Mouse (Mus musculus) embryonic facial prominence, embryonic 10.5 days (tissue): Measurements from ENCODE around the gene Zfr. TPM values are rescaled to one million over a fixed set of nuclear protein-coding genes. Genes with fewer than 3 reads are reported as not detected.
"Not testable (repeated sequence)": the region's sequence is repeated elsewhere in the genome, so short reads cannot be mapped to it uniquely, and the experiment has no call there.

Experiments used
- DNase-seq: peaks from one replicate; pipeline ENCODE4 v3.0.0-alpha.2; 2017; ENCODE audit warnings: low spot score
- H3K27ac ChIP-seq: fragments of 300-500 bp; sonication (generic); replicated peaks from 2 replicates; pipeline ENCODE4 v1.5.1; 2016; ENCODE audit warnings: mild to moderate bottlenecking
- H3K27me3 ChIP-seq: fragments of 300-500 bp; sonication (generic); replicated peaks from 2 replicates; pipeline ENCODE4 v1.6.1; 2016; ENCODE audit warnings: low read depth, mild to moderate bottlenecking; ENCODE audit not compliant: poor library complexity, severe bottlenecking
- H3K36me3 ChIP-seq: fragments of 300-500 bp; sonication (generic); replicated peaks from 2 replicates; pipeline ENCODE4 v1.6.1; 2016; ENCODE audit warnings: mild to moderate bottlenecking, moderate library complexity
- H3K4me1 ChIP-seq: fragments of 300-500 bp; sonication (generic); 2 replicates; pipeline ENCODE4 v1.6.1; 2016
- H3K4me3 ChIP-seq: fragments of 300-500 bp; sonication (generic); 2 replicates; pipeline ENCODE4 v1.5.1; 2016; ENCODE audit warnings: mild to moderate bottlenecking, moderate library complexity
- H3K9me3 ChIP-seq: fragments of 300-500 bp; sonication (generic); 2 replicates; pipeline ENCODE4 v1.6.1; 2016; ENCODE audit warnings: mild to moderate bottlenecking
- WGBS: fragments of 180-500 bp; shearing (Covaris S2); methylation state at CpG from one replicate; pipeline ENCODE4 v1.1.7; 2016; 5-methylcytosine and 5-hydroxymethylcytosine counted together
- polyA plus RNA-seq: library from polyadenylated mRNA; unstranded; fragments of >200 nt; fragmentation: Nextera tagmentation; extraction: Ambion mirVana; gene quantifications from 2 replicates; pipeline ENCODE4 v1.2.1, GENCODE M21; 2016

Zfr gene
- polyA plus RNA-seq, 1 experiment from 2014 or later = 144 TPM

- H3K4me3 ChIP-seq = no peak overlapping the region
- WGBS = 95% methylated on average over 5 of the region's 5 CpGs
- H3K27me3 ChIP-seq = no peaks in the 10 kb centered on the region
- DNase-seq = no peak
- no peak overlapping the region for H3K27ac ChIP-seq
- no peaks in the 10 kb centered on the region for H3K9me3 ChIP-seq
- peaks cover 15% of the 10 kb centered on the region for H3K4me1 ChIP-seq
- H3K36me3 ChIP-seq = no peaks in the 10 kb centered on the region
Measured at GRCm38 (mm10) chr15:12215415-12215718, 97.7 kb downstream of the Zfr start.

- Histone ChIP-seq H3K4me1 (peaks cover 17% of the 10 kb centered on the region), H3K4me3 (no peak overlapping the region), H3K27me3 (no peaks in the 10 kb centered on the region), H3K27ac (no peak overlapping the region), H3K9me3 (no peaks in the 10 kb centered on the region), H3K36me3 (no peaks in the 10 kb centered on the region)
- DNase-seq = no peak
- WGBS = 96% methylated on average over 8 of the region's 8 CpGs
Measured at GRCm38 (mm10) chr15:12216119-12216518, 98.5 kb downstream of the Zfr start.

GRCm38 (mm10) chr15:12216798-12217197, 99.2 kb downstream of the Zfr start:
- H3K27me3 ChIP-seq = no peaks in the 10 kb centered on the region
- no peaks in the 10 kb centered on the region for H3K9me3 ChIP-seq
- no peak overlapping the region for H3K4me3 ChIP-seq
- DNase-seq = no peak
- H3K27ac ChIP-seq = no peak overlapping the region
- no peaks in the 10 kb centered on the region for H3K36me3 ChIP-seq
- 85% methylated on average over 13 of the region's 13 CpGs for WGBS
- peaks cover 24% of the 10 kb centered on the region for H3K4me1 ChIP-seq

GRCm38 (mm10) chr15:12217332-12217731, 99.7 kb downstream of the Zfr start:
- WGBS = 87% methylated on average over 3 of the region's 3 CpGs
- H3K4me3 ChIP-seq, H3K27ac ChIP-seq, H3K27me3 ChIP-seq, DNase-seq, H3K36me3 ChIP-seq, H3K9me3 ChIP-seq: not testable (repeated sequence)
- peaks cover 30% of the 10 kb centered on the region for H3K4me1 ChIP-seq

GRCm38 (mm10) chr15:12217849-12218248, 100.2 kb downstream of the Zfr start:
- Histone ChIP-seq H3K36me3 (no peaks in the 10 kb centered on the region), H3K27ac (no peak overlapping the region), H3K9me3 (no peaks in the 10 kb centered on the region), H3K4me1 (peaks cover 35% of the 10 kb centered on the region), H3K27me3 (no peaks in the 10 kb centered on the region), H3K4me3 (no peak overlapping the region)
- 44% methylated on average over 5 of the region's 5 CpGs for WGBS
- no peak for DNase-seq

GRCm38 (mm10) chr15:12218583-12219382, 101.2 kb downstream of the Zfr start:
- peaks cover 37% of the 10 kb centered on the region for H3K4me1 ChIP-seq
- H3K4me3 ChIP-seq = no peak overlapping the region
- H3K27ac ChIP-seq = no peak overlapping the region
- no peaks in the 10 kb centered on the region for H3K27me3 ChIP-seq
- DNase-seq = no peak
- WGBS = 92% methylated on average over 11 of the region's 11 CpGs
- H3K36me3 ChIP-seq = no peaks in the 10 kb centered on the region
- no peaks in the 10 kb centered on the region for H3K9me3 ChIP-seq

- no peaks in the 10 kb centered on the region for H3K36me3 ChIP-seq
- H3K9me3 ChIP-seq = no peaks in the 10 kb centered on the region
- no peak overlapping the region for H3K27ac ChIP-seq
- peaks cover 34% of the 10 kb centered on the region for H3K4me1 ChIP-seq
- no peak overlapping the region for H3K4me3 ChIP-seq
- WGBS = 85% methylated on average over 13 of the region's 13 CpGs
- H3K27me3 ChIP-seq = no peaks in the 10 kb centered on the region
- no peak for DNase-seq
Measured at GRCm38 (mm10) chr15:12221131-12221530, 103.5 kb downstream of the Zfr start.

GRCm38 (mm10) chr15:12222564-12223302, 105.1 kb downstream of the Zfr start:
- H3K9me3 ChIP-seq = no peaks in the 10 kb centered on the region
- no peak for DNase-seq
- 0 out of 2 replicates have a peak overlapping the region, but pooled peaks have one; percentile 44 for H3K27ac ChIP-seq
- no peaks in the 10 kb centered on the region for H3K27me3 ChIP-seq
- no peak overlapping the region for H3K4me3 ChIP-seq
- H3K36me3 ChIP-seq = no peaks in the 10 kb centered on the region
- H3K4me1 ChIP-seq = peaks cover 32% of the 10 kb centered on the region
- WGBS = 30% methylated on average over 8 of the region's 8 CpGs

- DNase-seq = no peak
- no peaks in the 10 kb centered on the region for H3K9me3 ChIP-seq
- H3K27ac ChIP-seq = no peak overlapping the region
- H3K4me3 ChIP-seq = no peak overlapping the region
- 75% methylated on average over 6 of the region's 6 CpGs for WGBS
- H3K36me3 ChIP-seq = no peaks in the 10 kb centered on the region
- no peaks in the 10 kb centered on the region for H3K27me3 ChIP-seq
- peaks cover 28% of the 10 kb centered on the region for H3K4me1 ChIP-seq
Measured at GRCm38 (mm10) chr15:12223393-12223792, 105.8 kb downstream of the Zfr start.

- H3K4me1 ChIP-seq = peaks cover 28% of the 10 kb centered on the region
- H3K9me3 ChIP-seq = no peaks in the 10 kb centered on the region
- whole genome bisulfite sequencing = 97% methylated on average over 2 of the region's 2 CpGs
- H3K4me3 ChIP-seq = no peak overlapping the region
- H3K27ac ChIP-seq = no peak overlapping the region
- no peak for DNase-seq
- no peaks in the 10 kb centered on the region for H3K36me3 ChIP-seq
- H3K27me3 ChIP-seq = no peaks in the 10 kb centered on the region
Measured at GRCm38 (mm10) chr15:12224239-12224638, 106.6 kb downstream of the Zfr start.

- DNase-seq = no peak
- peaks cover 33% of the 10 kb centered on the region for H3K4me1 ChIP-seq
- H3K4me3 ChIP-seq = no peak overlapping the region
- whole genome bisulfite sequencing = 70% methylated on average over 4 of the region's 4 CpGs
- H3K27me3 ChIP-seq = no peaks in the 10 kb centered on the region
- H3K27ac ChIP-seq = no peak overlapping the region
- H3K9me3 ChIP-seq = no peaks in the 10 kb centered on the region
- H3K36me3 ChIP-seq = no peaks in the 10 kb centered on the region
Measured at GRCm38 (mm10) chr15:12225062-12225461, 107.4 kb downstream of the Zfr start.

- Histone ChIP-seq H3K4me3 (no peak overlapping the region), H3K4me1 (peaks cover 27% of the 10 kb centered on the region), H3K36me3 (peaks cover 2% of the 10 kb centered on the region; the same call in 1 of the 2 replicates), H3K27ac (no peak overlapping the region), H3K27me3 (no peaks in the 10 kb centered on the region), H3K9me3 (no peaks in the 10 kb centered on the region)
- 94% methylated on average over 15 of the region's 15 CpGs for WGBS
- no peak for DNase-seq
Measured at GRCm38 (mm10) chr15:12226908-12227307, 109.3 kb downstream of the Zfr start.

GRCm38 (mm10) chr15:12227355-12227754, 109.7 kb downstream of the Zfr start:
- Histone ChIP-seq H3K27ac (no peak overlapping the region), H3K27me3 (no peaks in the 10 kb centered on the region), H3K4me1 (peaks cover 27% of the 10 kb centered on the region), H3K4me3 (no peak overlapping the region), H3K9me3 (no peaks in the 10 kb centered on the region), H3K36me3 (peaks cover 6% of the 10 kb centered on the region; the same call in 1 of the 2 replicates)
- WGBS = 83% methylated on average over 4 of the region's 4 CpGs
- DNase-seq = no peak
